Mouse (Mus musculus) gastrocnemius, postnatal 25 days (tissue): Measurements from ENCODE around the gene AC129217.1. TPM values are rescaled to one million over a fixed set of nuclear protein-coding genes. Genes with fewer than 3 reads are reported as not detected.
A peak's percentile ranks its signal among the peaks of the same experiment; 100 is the strongest.

ENCODE experiments used
- DNase-seq: peaks from one replicate; pipeline ENCODE4 v3.0.0; 2022
- long read RNA-seq, 2 experiments: library from polyadenylated mRNA; stranded (forward); transcript quantifications; one replicate each; pipeline ENCODE4 v2.0.0; 2021
- total RNA-seq, 2 experiments: library from RNA; stranded (reverse); gene quantifications; 1 replicate in 1 of 2; 2 replicates in 1 of 2; pipeline ENCODE4 v1.2.3; 2021

Gene AC129217.1
- not detected for total RNA-seq
- long read RNA-seq, experiment 1, partial matches to known transcripts = 0 of 36 reads
- long read RNA-seq, experiment 1, other reads (novel, unspliced or antisense) = 36 of 36 reads
- long read RNA-seq, experiment 2 = 0 reads

GRCm38 (mm10) chr19:8829660-8830059 lies at the start of gene AC129217.1:
AC129217.1 (plus strand) TSS chr19:8829773.
- no peak for DNase-seq

GRCm38 (mm10) chr19:8786008-8786781 lies 43.4 kb upstream of the AC129217.1 start, which contains the start of gene Taf6l:
Taf6l (minus strand) TSS chr19:8786417.
- peak; percentile 92 for DNase-seq

- no peak for DNase-seq
Observed at GRCm38 (mm10) chr19:8788521-8788920, 41.1 kb upstream of the AC129217.1 start.

GRCm38 (mm10) chr19:8789171-8789570 lies 40.4 kb upstream of the AC129217.1 start:
- no peak for DNase-seq

- DNase-seq = no peak
Observed at GRCm38 (mm10) chr19:8790171-8790570, 39.4 kb upstream of the AC129217.1 start.

- DNase-seq = peak; percentile 92
Observed at GRCm38 (mm10) chr19:8798264-8798946, 31.2 kb upstream of the AC129217.1 start, which contains the start of gene Polr2g. Polr2g (minus strand) TSS chr19:8798577.

- no peak for DNase-seq
Observed at GRCm38 (mm10) chr19:8798947-8799315, 30.6 kb upstream of the AC129217.1 start.

- peak; percentile 97 for DNase-seq
Observed at GRCm38 (mm10) chr19:8802130-8802821, 27.3 kb upstream of the AC129217.1 start, which contains the start of gene Zbtb3. Zbtb3 (plus strand) TSS chr19:8802555.

GRCm38 (mm10) chr19:8803204-8803780 lies 26.3 kb upstream of the AC129217.1 start:
- no peak for DNase-seq

- DNase-seq = no peak
Observed at GRCm38 (mm10) chr19:8803879-8804660, 25.5 kb upstream of the AC129217.1 start.

- DNase-seq = no peak
Observed at GRCm38 (mm10) chr19:8806810-8807209, 22.8 kb upstream of the AC129217.1 start.

- DNase-seq = no peak
Observed at GRCm38 (mm10) chr19:8815812-8816211, 13.8 kb upstream of the AC129217.1 start.

GRCm38 (mm10) chr19:8817001-8817400 lies 12.6 kb upstream of the AC129217.1 start:
- DNase-seq = no peak

GRCm38 (mm10) chr19:8818301-8818798 lies 11.2 kb upstream of the AC129217.1 start:
- no peak for DNase-seq

- peak; percentile 98 for DNase-seq
Observed at GRCm38 (mm10) chr19:8818801-8819595, 10.6 kb upstream of the AC129217.1 start, which contains the start of gene Ttc9c. Ttc9c (minus strand) TSS chr19:8819333.

GRCm38 (mm10) chr19:8819596-8820423 lies 9.8 kb upstream of the AC129217.1 start, which contains the start of gene Hnrnpul2:
Hnrnpul2 (plus strand) TSS chr19:8820010.
- peak; percentile 99 for DNase-seq

- DNase-seq = no peak
Observed at GRCm38 (mm10) chr19:8820424-8820956, 9.1 kb upstream of the AC129217.1 start.

- no peak for DNase-seq
Observed at GRCm38 (mm10) chr19:8821146-8821545, 8.4 kb upstream of the AC129217.1 start.

GRCm38 (mm10) chr19:8822696-8823095 lies 6.9 kb upstream of the AC129217.1 start:
- DNase-seq = no peak
